Mouse (Mus musculus): Measurements from ENCODE around the gene Txnrd2.

- TF ChIP-seq CTCF (IDR thresholded peaks at IDR 0.05; ENCODE audit: low read depth) = no peak
- TF ChIP-seq EP300 (IDR thresholded peaks at IDR 0.05; ENCODE audit: low read depth) = no peak
Measured at GRCm38 (mm10) chr16:18511741-18512140, 85.6 kb downstream of the Txnrd2 start.
